Comparison of ENCODE assay signal across 8 mouse cellular contexts in genomic region chr12:51829290-51830076, GRCm38 (mm10). TPM values are rescaled to one million over a fixed set of nuclear protein-coding genes. Genes with fewer than 3 reads are reported as not detected.
DNase-seq lines count a peak whose midpoint lies in the region; ATAC-seq and TF ChIP-seq lines count a peak whose summit lies in the region.

TSS of gene Hectd1 (minus strand) at chr12:51829536.

- no peaks in the 10 kb centered on the region; the same call in 1 of the 2 replicates for H3K36me3 ChIP-seq in testis, adult 2 months (ENCODE audit: control insufficient read depth, insufficient read depth, low read length)
- peaks cover 12% of the 10 kb centered on the region; the same call in 1 of the 2 replicates for H3K36me3 ChIP-seq in embryonic facial prominence, embryonic 12.5 days
- H3K36me3 ChIP-seq in kidney, adult 2 months (ENCODE audit: control insufficient read depth, insufficient read depth, low read length): peaks cover 2% of the 10 kb centered on the region; the same call in 1 of the 2 replicates
- H3K36me3 ChIP-seq in limb, embryonic 11.5 days (ENCODE audit: control insufficient read depth, insufficient read depth, low read length): peaks cover 3% of the 10 kb centered on the region; the same call in 1 of the 2 replicates
- peaks cover 8% of the 10 kb centered on the region for H3K36me3 ChIP-seq in midbrain, embryonic 13.5 days
- peaks cover 13% of the 10 kb centered on the region; the same call in 1 of the 2 replicates for H3K36me3 ChIP-seq in small intestine, adult 2 months (ENCODE audit: control insufficient read depth, insufficient read depth, low read length)

- H3K4me1 ChIP-seq in testis, adult 2 months (ENCODE audit: control insufficient read depth, insufficient read depth, low read length): no peaks in the 10 kb centered on the region
- peaks cover 10% of the 10 kb centered on the region; the same call in 1 of the 2 replicates for H3K4me1 ChIP-seq in embryonic facial prominence, embryonic 12.5 days
- peaks cover 11% of the 10 kb centered on the region; the same call in 1 of the 2 replicates for H3K4me1 ChIP-seq in kidney, adult 2 months (ENCODE audit: control insufficient read depth, insufficient read depth, low read length)
- peaks cover 6% of the 10 kb centered on the region for H3K4me1 ChIP-seq in limb, embryonic 11.5 days (ENCODE audit: control insufficient read depth, insufficient read depth, low read length)
- peaks cover 25% of the 10 kb centered on the region for H3K4me1 ChIP-seq in midbrain, embryonic 13.5 days (replicated peaks)
- H3K4me1 ChIP-seq in small intestine, adult 2 months (ENCODE audit: control insufficient read depth, insufficient read depth, insufficient read length, low read length): peaks cover 3% of the 10 kb centered on the region; the same call in 1 of the 2 replicates

- WGBS in embryonic facial prominence, embryonic 12.5 days: under 1% methylated on average over 87 of the region's 114 CpGs
- WGBS in kidney, adult 2 months: under 1% methylated on average over 104 of the region's 114 CpGs
- under 1% methylated on average over 106 of the region's 114 CpGs for WGBS in limb, embryonic 11.5 days
- 0% methylated on average over 85 of the region's 114 CpGs for WGBS in midbrain, embryonic 13.5 days
- WGBS in small intestine, adult 2 months: under 1% methylated on average over 111 of the region's 114 CpGs

- peak within 1 kb of the TSS; percentile 88 for H3K27ac ChIP-seq in testis, adult 2 months (ENCODE audit: control insufficient read depth, insufficient read depth, low read depth, low read length)
- H3K27ac ChIP-seq in embryonic facial prominence, embryonic 12.5 days: peak within 1 kb of the TSS; percentile 99
- H3K27ac ChIP-seq in kidney, adult 2 months (ENCODE audit: insufficient read depth, low read depth, low read length): peak within 1 kb of the TSS; percentile 99
- H3K27ac ChIP-seq in limb, embryonic 11.5 days (replicated peaks; ENCODE audit: low read depth, low read length): peak within 1 kb of the TSS; percentile 96
- H3K27ac ChIP-seq in midbrain, embryonic 13.5 days: peak within 1 kb of the TSS; percentile 99
- peak within 1 kb of the TSS; percentile 97 for H3K27ac ChIP-seq in small intestine, adult 2 months (ENCODE audit: insufficient read depth, low read depth, low read length)

- ATAC-seq in embryonic facial prominence, embryonic 12.5 days (ENCODE audit: insufficient number of reproducible peaks, insufficient read depth, low FRiP score, low TSS enrichment): peak; percentile 93
- ATAC-seq in limb, embryonic 11.5 days (ENCODE audit: insufficient number of reproducible peaks, low FRiP score, low TSS enrichment, low read depth): peak; percentile 92
- ATAC-seq in midbrain, embryonic 13.5 days: peak; percentile 95

- no peaks in the 10 kb centered on the region for H3K27me3 ChIP-seq in testis, adult 2 months (ENCODE audit: control insufficient read depth, insufficient read depth, low read length)
- H3K27me3 ChIP-seq in embryonic facial prominence, embryonic 12.5 days: no peaks in the 10 kb centered on the region
- H3K27me3 ChIP-seq in kidney, adult 2 months (replicated peaks; ENCODE audit: control insufficient read depth, insufficient read depth, low read length): no peaks in the 10 kb centered on the region
- no peaks in the 10 kb centered on the region for H3K27me3 ChIP-seq in limb, embryonic 11.5 days (ENCODE audit: control insufficient read depth, insufficient read depth, low read length)
- 0 out of 2 replicates have a peak, but pooled peaks cover 4% of the 10 kb centered on the region for H3K27me3 ChIP-seq in midbrain, embryonic 13.5 days
- H3K27me3 ChIP-seq in small intestine, adult 2 months (ENCODE audit: control insufficient read depth, insufficient read depth, low read length): no peaks in the 10 kb centered on the region

- peak within 1 kb of the TSS; percentile 74 for H3K4me2 ChIP-seq in embryonic facial prominence, embryonic 12.5 days (replicated peaks)
- peak within 1 kb of the TSS; percentile 48 for H3K4me2 ChIP-seq in limb, embryonic 11.5 days (ENCODE audit: low read depth, severe bottlenecking)
- H3K4me2 ChIP-seq in midbrain, embryonic 13.5 days (replicated peaks): peak within 1 kb of the TSS; percentile 75

- peak within 1 kb of the TSS; percentile 92 for H3K4me3 ChIP-seq in testis, adult 2 months (ENCODE audit: control insufficient read depth, low read depth, low read length)
- H3K4me3 ChIP-seq in embryonic facial prominence, embryonic 12.5 days: peak within 1 kb of the TSS; percentile 95
- H3K4me3 ChIP-seq in kidney, adult 2 months (ENCODE audit: insufficient read depth, low read depth, low read length): peak within 1 kb of the TSS; percentile 64
- peak within 1 kb of the TSS; percentile 72 for H3K4me3 ChIP-seq in limb, embryonic 11.5 days (ENCODE audit: low read depth, low read length)
- peak within 1 kb of the TSS; percentile 94 for H3K4me3 ChIP-seq in midbrain, embryonic 13.5 days (replicated peaks)
- H3K4me3 ChIP-seq in small intestine, adult 2 months (ENCODE audit: low read depth, low read length): peak within 1 kb of the TSS; percentile 89

- no peak for DNase-seq in testis, postnatal 14 days (ENCODE audit: low spot score)
- peak; percentile 90 to 91 for DNase-seq in heart, adult 18-20 months
- DNase-seq in kidney, adult 2 months: peak; percentile 89
- peak; percentile 87 for DNase-seq in limb, embryonic 11.5 days (ENCODE audit: low spot score)

- H3K9ac ChIP-seq in embryonic facial prominence, embryonic 12.5 days: peak within 1 kb of the TSS; percentile 99
- H3K9ac ChIP-seq in limb, embryonic 11.5 days (ENCODE audit: low read length): peak within 1 kb of the TSS; percentile 99
- peak within 1 kb of the TSS; percentile 97 for H3K9ac ChIP-seq in midbrain, embryonic 13.5 days (replicated peaks)

- TF ChIP-seq POLR2A in testis, adult 2 months (IDR thresholded peaks at IDR 0.05; ENCODE audit: control insufficient read depth, low read depth, low read length): peak; percentile 70; the same call in 1 of the 2 replicates
- no peak for TF ChIP-seq POLR2A in kidney, adult 2 months (IDR thresholded peaks at IDR 0.05; ENCODE audit: low read depth, low read length)
- peak; percentile 28; the same call in 1 of the 2 replicates for TF ChIP-seq POLR2A in small intestine, adult 2 months (IDR thresholded peaks at IDR 0.05; ENCODE audit: low read depth, low read length)

- no peaks in the 10 kb centered on the region for H3K9me3 ChIP-seq in embryonic facial prominence, embryonic 12.5 days
- no peaks in the 10 kb centered on the region for H3K9me3 ChIP-seq in limb, embryonic 11.5 days (ENCODE audit: control insufficient read depth, low read length)
- no peaks in the 10 kb centered on the region for H3K9me3 ChIP-seq in midbrain, embryonic 13.5 days

- 0 out of 2 replicates have a peak, but pooled peaks have one; percentile 13 for TF ChIP-seq CTCF in testis, adult 2 months (IDR thresholded peaks at IDR 0.05; ENCODE audit: control insufficient read depth, insufficient read depth, insufficient replicate concordance, low read depth, low read length)
- no peak; the same call in 1 of the 2 replicates for TF ChIP-seq CTCF in kidney, adult 2 months (conservative IDR thresholded peaks at IDR 0.05; ENCODE audit: insufficient read depth, insufficient read length, low read depth, low read length)
- 0 out of 2 replicates have a peak, but pooled peaks have one; percentile 24 for TF ChIP-seq CTCF in small intestine, adult 2 months (IDR thresholded peaks at IDR 0.05; ENCODE audit: extremely low read depth, insufficient read length, insufficient replicate concordance, low read depth, low read length)

RNA-seq across cellular contexts. Expression of gene Hectd1, which starts in this region (rescaled TPM):
- 11.4 and 13.4 TPM in 2 replicates for polyA plus RNA-seq in testis, adult 2 months (2012; rRNA removed)
- 43.1 and 44.6 TPM in 2 replicates for polyA plus RNA-seq in embryonic facial prominence, embryonic 12.5 days (2016; fragmentation: Nextera tagmentation; extraction: Ambion mirVana)
- total RNA-seq in heart, adult 18-20 months (2021): 10 to 100 TPM; 78.2 to 80.3 TPM
- 18.2 and 20.6 TPM in 2 replicates for polyA plus RNA-seq in kidney, adult 2 months (2012; rRNA removed)
- 40.0 and 43.1 TPM in 2 replicates for polyA plus RNA-seq in limb, embryonic 11.5 days (2014; fragmentation: Nextera tagmentation; extraction: Ambion mirVana)
- 37.0 and 37.2 TPM in 2 replicates for polyA plus RNA-seq in midbrain, embryonic 13.5 days (2015; fragmentation: Nextera tagmentation; extraction: Ambion mirVana)
- 3.5 and 6.7 TPM in 2 replicates for polyA plus RNA-seq in small intestine, adult 2 months (2012; rRNA removed)
